Mouse (Mus musculus) lung, embryonic 16.5 days (tissue): Measurements from ENCODE around the gene BC052040. TPM values are rescaled to one million over a fixed set of nuclear protein-coding genes. Genes with fewer than 3 reads are reported as not detected.

ENCODE experiments used
- ATAC-seq: fragments of 200-750 bp; cut with Nextera tagmentation; 2 replicates; pipeline ENCODE4 v1.8.0; 2017; ENCODE audit warnings: low read depth, mild to moderate bottlenecking, moderate library complexity
- H3K27ac ChIP-seq: fragments of 300-500 bp; sonication (generic); 2 replicates; pipeline ENCODE4 v1.5.1; 2014; ENCODE audit warnings: mild to moderate bottlenecking, control low read depth, low read length
- H3K27me3 ChIP-seq: fragments of 300-500 bp; sonication (generic); 2 replicates; pipeline ENCODE4 v1.6.1; 2014; ENCODE audit warnings: low read depth, low read length, mixed read lengths; ENCODE audit not compliant: control insufficient read depth, insufficient read depth
- H3K36me3 ChIP-seq: fragments of 300-500 bp; sonication (generic); 2 replicates; pipeline ENCODE4 v1.6.1; 2014; ENCODE audit warnings: low read length; ENCODE audit not compliant: control insufficient read depth, insufficient read depth
- H3K4me1 ChIP-seq: fragments of 300-500 bp; sonication (generic); replicated peaks from 2 replicates; pipeline ENCODE4 v1.6.1; 2014; ENCODE audit warnings: low read length, mixed read lengths; ENCODE audit not compliant: control insufficient read depth, insufficient read depth
- H3K4me2 ChIP-seq: fragments of 300-500 bp; sonication (generic); 2 replicates; pipeline ENCODE4 v1.6.1; 2014; ENCODE audit warnings: low read depth, low read length, control low read depth
- H3K4me3 ChIP-seq: fragments of 300-500 bp; sonication (generic); 2 replicates; pipeline ENCODE4 v1.5.1; 2014; ENCODE audit warnings: mild to moderate bottlenecking, low read length, control low read depth
- H3K9ac ChIP-seq: fragments of 300-500 bp; sonication (generic); 2 replicates; pipeline ENCODE4 v1.6.1; 2014; ENCODE audit warnings: low read length, control low read depth
- H3K9me3 ChIP-seq: fragments of 300-500 bp; sonication (generic); 2 replicates; pipeline ENCODE4 v1.6.1; 2016; ENCODE audit warnings: low read length; ENCODE audit not compliant: control insufficient read depth
- WGBS: fragments of 180-500 bp; shearing (Covaris S2); extraction: QIAGEN DNeasy Blood & Tissue Kit; methylation state at CpG from one replicate; pipeline ENCODE4 v1.1.7; 2014; 5-methylcytosine and 5-hydroxymethylcytosine counted together
- polyA plus RNA-seq: library from polyadenylated mRNA; unstranded; fragments of >200 nt; fragmentation: Nextera tagmentation; extraction: Ambion mirVana; gene quantifications from 2 replicates; pipeline ENCODE4 v1.2.1, GENCODE M21; 2015

The BC052040 gene
- polyA plus RNA-seq, 1 experiment from 2014 or later = 12.6 TPM

GRCm38 (mm10) chr2:115758542-115758941, 177.0 kb downstream of the BC052040 start:
- peaks cover 13% of the 10 kb centered on the region for H3K4me1 ChIP-seq
- H3K27ac ChIP-seq = no peak overlapping the region
- H3K27me3 ChIP-seq = no peaks in the 10 kb centered on the region
- no peak overlapping the region for H3K4me3 ChIP-seq
- ATAC-seq = no peak
- H3K9me3 ChIP-seq = no peaks in the 10 kb centered on the region
- 34% methylated on average over 6 of the region's 6 CpGs for WGBS
- H3K36me3 ChIP-seq = no peaks in the 10 kb centered on the region
- H3K4me2 ChIP-seq = no peak overlapping the region
- H3K9ac ChIP-seq = no peak overlapping the region

GRCm38 (mm10) chr2:115764595-115765305, 183.2 kb downstream of the BC052040 start:
- Histone ChIP-seq H3K27ac (no peak overlapping the region), H3K9me3 (no peaks in the 10 kb centered on the region), H3K4me1 (no peaks in the 10 kb centered on the region), H3K9ac (no peak overlapping the region), H3K4me2 (no peak overlapping the region), H3K36me3 (no peaks in the 10 kb centered on the region), H3K4me3 (no peak overlapping the region), H3K27me3 (no peaks in the 10 kb centered on the region)
- 64% methylated on average over 8 of the region's 8 CpGs for WGBS
- ATAC-seq = peak; percentile 49; the same call in 1 of the 2 replicates

- Histone ChIP-seq H3K4me3 (no peak overlapping the region), H3K9me3 (no peaks in the 10 kb centered on the region), H3K9ac (no peak overlapping the region), H3K4me1 (peaks cover 3% of the 10 kb centered on the region; the same call in 1 of the 2 replicates), H3K27ac (no peak overlapping the region), H3K36me3 (no peaks in the 10 kb centered on the region), H3K4me2 (no peak overlapping the region), H3K27me3 (no peaks in the 10 kb centered on the region)
- WGBS = 86% methylated on average over 10 of the region's 10 CpGs
- ATAC-seq = no peak
Measured at GRCm38 (mm10) chr2:115769597-115770305, 188.2 kb downstream of the BC052040 start.

- WGBS = 55% methylated on average over 1 of the region's 1 CpGs
Measured at GRCm38 (mm10) chr2:115772709-115773108, 191.2 kb downstream of the BC052040 start.

GRCm38 (mm10) chr2:115774153-115774908, 192.8 kb downstream of the BC052040 start:
- 50% methylated on average over 5 of the region's 5 CpGs for WGBS
- Histone ChIP-seq H3K9me3 (no peaks in the 10 kb centered on the region), H3K4me1 (peaks cover 29% of the 10 kb centered on the region), H3K27me3 (no peaks in the 10 kb centered on the region), H3K4me3 (no peak overlapping the region), H3K27ac (no peak overlapping the region), H3K9ac (no peak overlapping the region), H3K36me3 (no peaks in the 10 kb centered on the region), H3K4me2 (no peak overlapping the region)
- ATAC-seq = peak; percentile 64

More at GRCm38 (mm10) chr2:115772709-115773108, 191.2 kb downstream of the BC052040 start:
- no peak overlapping the region for H3K9ac ChIP-seq
- H3K9me3 ChIP-seq = no peaks in the 10 kb centered on the region
- H3K36me3 ChIP-seq = no peaks in the 10 kb centered on the region
- no peak overlapping the region for H3K4me2 ChIP-seq
- H3K4me1 ChIP-seq = peaks cover 28% of the 10 kb centered on the region
- ATAC-seq = no peak
- no peak overlapping the region for H3K27ac ChIP-seq
- no peak overlapping the region for H3K4me3 ChIP-seq
- no peaks in the 10 kb centered on the region for H3K27me3 ChIP-seq

- no peaks in the 10 kb centered on the region for H3K36me3 ChIP-seq
- H3K9me3 ChIP-seq = no peaks in the 10 kb centered on the region
- peak; percentile 45; the same call in 1 of the 2 replicates for ATAC-seq
- H3K9ac ChIP-seq = no peak overlapping the region
- H3K4me1 ChIP-seq = peaks cover 29% of the 10 kb centered on the region
- H3K27ac ChIP-seq = peak overlapping the region; percentile 35; the same call in 1 of the 2 replicates
- H3K4me3 ChIP-seq = no peak overlapping the region
- WGBS = 41% methylated on average over 8 of the region's 8 CpGs
- H3K4me2 ChIP-seq = no peak overlapping the region
- no peaks in the 10 kb centered on the region for H3K27me3 ChIP-seq
Measured at GRCm38 (mm10) chr2:115775488-115776217, 194.1 kb downstream of the BC052040 start.

GRCm38 (mm10) chr2:115776924-115777860, 195.7 kb downstream of the BC052040 start:
- Histone ChIP-seq H3K27me3 (no peaks in the 10 kb centered on the region), H3K9me3 (no peaks in the 10 kb centered on the region), H3K4me2 (peak overlapping the region; percentile 32), H3K4me1 (peaks cover 29% of the 10 kb centered on the region), H3K9ac (peak overlapping the region; percentile 28; the same call in 1 of the 2 replicates), H3K27ac (peak overlapping the region; percentile 35), H3K36me3 (no peaks in the 10 kb centered on the region), H3K4me3 (no peak overlapping the region)
- WGBS = 17% methylated on average over 17 of the region's 17 CpGs
- peak; percentile 24; the same call in 1 of the 2 replicates for ATAC-seq

GRCm38 (mm10) chr2:115780546-115781011, 199.1 kb downstream of the BC052040 start:
- Histone ChIP-seq H3K36me3 (no peaks in the 10 kb centered on the region), H3K9me3 (no peaks in the 10 kb centered on the region), H3K27me3 (no peaks in the 10 kb centered on the region), H3K4me1 (peaks cover 22% of the 10 kb centered on the region), H3K4me2 (no peak overlapping the region), H3K9ac (no peak overlapping the region), H3K27ac (no peak overlapping the region), H3K4me3 (no peak overlapping the region)
- WGBS = 67% methylated on average over 5 of the region's 5 CpGs
- ATAC-seq = no peak
